Mouse (Mus musculus) small intestine, adult 2 months (tissue): ENCODE results near the gene Vamp8. TPM values are rescaled to one million over a fixed set of nuclear protein-coding genes. Genes with fewer than 3 reads are reported as not detected.

Source experiments
- H3K27ac ChIP-seq: fragments of 200-500 bp; 2 replicates; pipeline ENCODE4 v1.5.1; 2012; ENCODE audit warnings: low read depth, low read length, control low read depth, inconsistent platforms; ENCODE audit not compliant: insufficient read depth
- H3K27me3 ChIP-seq: fragments of 200-500 bp; 2 replicates; pipeline ENCODE4 v1.6.1; 2012; ENCODE audit warnings: mild to moderate bottlenecking, moderate library complexity, low read length, inconsistent platforms; ENCODE audit not compliant: control insufficient read depth, insufficient read depth
- H3K36me3 ChIP-seq: fragments of 200-500 bp; 2 replicates; pipeline ENCODE4 v1.6.1; 2012; ENCODE audit warnings: mild to moderate bottlenecking, low read length, control low read depth, inconsistent platforms; ENCODE audit not compliant: control insufficient read depth, insufficient read depth
- H3K4me1 ChIP-seq: fragments of 200-500 bp; 2 replicates; pipeline ENCODE4 v1.6.1; 2012; ENCODE audit warnings: low read length, inconsistent platforms, mixed read lengths; ENCODE audit not compliant: control insufficient read depth, insufficient read depth, insufficient read length
- H3K4me3 ChIP-seq: fragments of 200-500 bp; 2 replicates; pipeline ENCODE4 v1.5.1; 2012; ENCODE audit warnings: low read depth, mild to moderate bottlenecking, control low read depth, inconsistent platforms, low read length, moderate library complexity
- CTCF ChIP-seq: fragments of 200-500 bp; IDR thresholded peaks from 2 replicates; pipeline ENCODE4 v1.5.1; 2012; ENCODE audit warnings: low read depth, mild to moderate bottlenecking, control low read depth, inconsistent platforms, low read length, moderate library complexity, mixed read lengths; ENCODE audit not compliant: insufficient replicate concordance, insufficient read length; ENCODE audit errors: extremely low read depth
- POLR2A ChIP-seq: fragments of 200-500 bp; IDR thresholded peaks from 2 replicates; pipeline ENCODE4 v1.6.1; 2012; ENCODE audit warnings: low read depth, mild to moderate bottlenecking, control low read depth, inconsistent platforms, low read length, moderate library complexity
- WGBS: fragments of 180-500 bp; shearing (Covaris S2); methylation state at CpG from one replicate; pipeline ENCODE4 v1.1.7; 2018; 5-methylcytosine and 5-hydroxymethylcytosine counted together
- polyA plus RNA-seq: library from polyadenylated mRNA; depleted of rRNA; stranded (reverse); fragments of >200 nt; gene quantifications from 2 replicates; pipeline ENCODE4 v1.2.3, GENCODE M21; 2012

The Vamp8 gene
- polyA plus RNA-seq, 1 experiment, result 243 TPM

- WGBS, result 70% methylated on average over 5 of the region's 5 CpGs
- H3K27me3 ChIP-seq, result no peaks in the 10 kb centered on the region
Measured at GRCm38 (mm10) chr6:72371147-72371546, 19.4 kb downstream of the Vamp8 start.

GRCm38 (mm10) chr6:72370091-72370490, 20.4 kb downstream of the Vamp8 start:
- 81% methylated on average over 12 of the region's 12 CpGs for WGBS
- no peak overlapping the region for H3K27ac ChIP-seq
- no peaks in the 10 kb centered on the region for H3K36me3 ChIP-seq
- no peak overlapping the region for H3K4me3 ChIP-seq
- no peak for TF ChIP-seq CTCF
- H3K4me1 ChIP-seq, result peaks cover 30% of the 10 kb centered on the region; the same call in 1 of the 2 replicates
- no peaks in the 10 kb centered on the region for H3K27me3 ChIP-seq

More at GRCm38 (mm10) chr6:72371147-72371546, 19.4 kb downstream of the Vamp8 start:
- Histone ChIP-seq H3K4me3 (no peak overlapping the region), H3K36me3 (no peaks in the 10 kb centered on the region), H3K27ac (no peak overlapping the region), H3K4me1 (peaks cover 27% of the 10 kb centered on the region; the same call in 1 of the 2 replicates)
- TF ChIP-seq POLR2A (no peak), CTCF (no peak)

DNA sequence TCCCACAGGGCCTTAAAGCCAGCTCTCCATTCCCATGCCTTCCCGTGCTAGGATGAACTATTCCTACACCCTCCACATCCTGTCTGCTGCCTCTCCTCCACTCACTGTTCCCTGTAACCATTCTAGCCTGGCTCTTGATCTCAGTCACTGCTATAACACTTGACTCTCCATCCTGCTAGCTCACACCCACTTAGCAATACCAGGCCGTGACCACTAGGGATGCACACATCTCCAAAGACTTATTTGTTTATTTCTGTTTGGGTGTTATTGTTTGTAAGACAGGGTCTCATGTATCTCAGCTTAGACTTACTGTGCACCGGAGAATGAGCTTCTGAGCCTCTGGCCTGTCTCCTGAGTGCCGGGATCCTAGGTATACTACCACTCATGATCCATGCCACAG, 20.9 kb downstream of the Vamp8 start:
- no peak for TF ChIP-seq POLR2A
- TF ChIP-seq CTCF, result no peak
- no peak overlapping the region for H3K4me3 ChIP-seq
- WGBS, result 87% methylated on average over 4 of the region's 4 CpGs
- peaks cover 31% of the 10 kb centered on the region; the same call in 1 of the 2 replicates for H3K4me1 ChIP-seq
- H3K27ac ChIP-seq, result no peak overlapping the region
- no peaks in the 10 kb centered on the region for H3K27me3 ChIP-seq
- no peaks in the 10 kb centered on the region for H3K36me3 ChIP-seq

DNA sequence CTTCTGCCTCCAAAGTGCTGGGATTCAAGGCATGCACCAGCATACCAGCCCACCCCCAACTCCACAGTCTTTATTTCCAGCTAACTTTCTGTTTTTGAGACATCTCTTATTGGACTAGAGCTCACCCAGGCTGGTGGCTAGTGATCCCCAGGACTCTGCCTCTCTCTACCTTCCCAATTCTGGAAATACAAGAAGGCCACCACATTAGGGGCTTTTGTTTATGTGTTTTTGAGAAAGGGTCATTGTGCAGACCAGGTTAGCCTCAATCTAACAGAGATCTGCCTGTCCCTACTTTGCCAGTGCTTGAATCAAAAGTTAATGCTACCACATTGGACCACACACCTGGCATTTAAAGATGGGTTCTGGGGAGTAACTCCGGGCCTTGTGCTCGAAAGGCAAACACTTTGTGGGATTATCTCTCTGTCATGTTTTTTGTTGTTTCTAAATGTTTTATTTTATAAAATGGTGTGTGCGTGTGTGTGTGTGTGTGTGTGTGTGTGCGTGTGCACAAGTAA, 23.0 kb downstream of the Vamp8 start:
- 79% methylated on average over 4 of the region's 4 CpGs for WGBS
- H3K4me3 ChIP-seq, result no peak overlapping the region
- no peaks in the 10 kb centered on the region for H3K27me3 ChIP-seq
- H3K27ac ChIP-seq, result no peak overlapping the region
- no peak for TF ChIP-seq CTCF
- TF ChIP-seq POLR2A, result no peak
- peaks cover 16% of the 10 kb centered on the region; the same call in 1 of the 2 replicates for H3K4me1 ChIP-seq
- H3K36me3 ChIP-seq, result no peaks in the 10 kb centered on the region

DNA sequence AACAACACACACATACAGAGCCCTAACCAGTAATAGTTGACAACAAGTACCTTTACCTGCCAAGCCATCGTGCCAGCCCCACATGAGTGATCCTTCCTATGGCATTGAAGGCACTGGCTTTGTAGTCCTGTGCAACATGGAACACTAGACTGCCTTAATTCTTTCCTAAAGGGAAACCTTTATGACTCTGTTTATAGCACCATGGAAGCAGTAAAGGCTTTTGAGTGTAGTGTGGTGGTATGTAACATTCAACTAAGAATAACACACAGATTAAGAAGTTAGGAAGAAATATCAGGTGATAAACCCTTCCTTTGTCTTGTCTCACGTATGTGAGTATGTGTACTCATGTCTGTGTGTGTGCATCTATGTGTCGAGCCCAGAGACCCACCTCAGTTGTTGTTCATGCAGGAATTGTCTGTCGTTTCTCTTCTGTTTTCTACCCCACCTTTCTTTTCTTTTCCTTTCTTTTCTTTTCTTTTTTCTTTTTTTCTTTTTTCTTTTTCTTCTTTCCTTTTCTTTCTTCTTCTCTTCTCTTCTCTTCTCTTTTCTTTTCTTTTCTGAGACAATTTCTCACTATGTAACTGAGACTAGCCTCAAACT, 23.6 kb downstream of the Vamp8 start, which contains the start of gene Rnf181:
Gene Rnf181, minus strand, starts transcription at position 113 of the 600 bp plus-strand sequence.
- WGBS, result 87% methylated on average over 4 of the region's 4 CpGs
- Histone ChIP-seq H3K27ac (no peak within 1 kb of the TSS), H3K27me3 (no peaks in the 10 kb centered on the region), H3K4me3 (no peak within 1 kb of the TSS), H3K4me1 (peaks cover 10% of the 10 kb centered on the region; the same call in 1 of the 2 replicates), H3K36me3 (no peaks in the 10 kb centered on the region)
- TF ChIP-seq CTCF (no peak), POLR2A (no peak)

- Histone ChIP-seq H3K4me1 (peaks cover 13% of the 10 kb centered on the region; the same call in 1 of the 2 replicates), H3K27me3 (no peaks in the 10 kb centered on the region), H3K27ac (no peak overlapping the region), H3K36me3 (no peaks in the 10 kb centered on the region), H3K4me3 (no peak overlapping the region)
- WGBS, result 49% methylated on average over 3 of the region's 3 CpGs
- TF ChIP-seq CTCF (no peak), POLR2A (no peak)
Measured at GRCm38 (mm10) chr6:72366304-72366703, 24.2 kb downstream of the Vamp8 start.

- Histone ChIP-seq H3K36me3 (peaks cover 7% of the 10 kb centered on the region; the same call in 1 of the 2 replicates), H3K27ac (peak overlapping the region; percentile 65), H3K4me3 (no peak overlapping the region), H3K4me1 (peaks cover 23% of the 10 kb centered on the region), H3K27me3 (no peaks in the 10 kb centered on the region)
- peak; percentile 35; the same call in 1 of the 2 replicates for TF ChIP-seq POLR2A
- TF ChIP-seq CTCF, result no peak
- 36% methylated on average over 6 of the region's 6 CpGs for WGBS
Measured at GRCm38 (mm10) chr6:72364985-72365384, 25.5 kb downstream of the Vamp8 start.

DNA sequence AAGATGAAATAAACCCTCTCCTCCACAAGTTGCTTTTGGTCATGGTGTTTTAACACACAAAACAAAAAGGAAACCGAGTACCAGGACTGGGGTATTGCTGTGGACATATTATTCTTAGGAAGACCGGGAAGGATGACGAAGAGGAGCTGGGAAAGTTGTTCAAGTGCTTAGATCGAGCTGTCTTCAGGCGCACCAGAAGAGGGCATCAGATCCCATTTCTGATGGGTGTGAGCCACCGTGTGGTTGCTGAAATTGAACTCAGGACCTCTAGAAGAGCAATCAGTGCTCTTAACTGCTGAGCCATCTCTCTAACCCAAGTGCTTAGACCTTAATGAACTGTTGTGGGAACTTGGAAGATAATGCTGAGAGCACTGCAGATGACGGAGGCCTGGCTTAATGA, 26.5 kb downstream of the Vamp8 start:
- WGBS, result 50% methylated on average over 7 of the region's 7 CpGs
- no peak overlapping the region for H3K4me3 ChIP-seq
- no peak for TF ChIP-seq POLR2A
- TF ChIP-seq CTCF, result peak; percentile 38; the same call in 1 of the 2 replicates

More for the DNA sequence above, 26.5 kb downstream of the Vamp8 start:
- peaks cover 23% of the 10 kb centered on the region for H3K4me1 ChIP-seq
- H3K27ac ChIP-seq, result no peak overlapping the region
- peaks cover 11% of the 10 kb centered on the region for H3K36me3 ChIP-seq
- no peaks in the 10 kb centered on the region for H3K27me3 ChIP-seq
